Mouse (Mus musculus) cerebellum, postnatal 14 days (tissue): ENCODE measurements at regions not wholly inside any gene's neighbourhood (a gene's known extent, or its start where the extent isn't known, plus 50 kb on each side); places are given as distances from the start of the nearest gene placed in this dataset.

Experiments used
- DNase-seq, 2 experiments: peaks; one replicate each; pipeline ENCODE4 v3.0.0; 2021; ENCODE audit warnings: mixed read lengths in 2 of 2

GRCm38 (mm10) chr19:50087277-50087676 is 591.2 kb downstream of the Sorcs1 start:
- DNase-seq: no peak

- no peak for DNase-seq
These were observed 600.9 kb downstream of the Sorcs1 start for GRCm38 (mm10) chr19:50077427-50078040.

GRCm38 (mm10) chr19:50060448-50060847 is 618.0 kb downstream of the Sorcs1 start:
- DNase-seq: no peak

GRCm38 (mm10) chr19:50052910-50053309 is 625.5 kb downstream of the Sorcs1 start:
- DNase-seq: no peak

- no peak for DNase-seq
These were observed 632.7 kb downstream of the Sorcs1 start for GRCm38 (mm10) chr19:50045761-50046160.

- peak; percentile 64 to 66 for DNase-seq
These were observed 664.8 kb downstream of the Sorcs1 start for GRCm38 (mm10) chr19:50013659-50014058.

GRCm38 (mm10) chr19:50005248-50005647 is 673.2 kb downstream of the Sorcs1 start:
- DNase-seq: no peak

- peak; percentile 24 to 29 for DNase-seq
These were observed 692.6 kb downstream of the Sorcs1 start for GRCm38 (mm10) chr19:49985826-49986225.

- DNase-seq: peak; percentile 40 to 61
These were observed 712.1 kb downstream of the Sorcs1 start for GRCm38 (mm10) chr19:49966284-49966841.

- DNase-seq: no peak
These were observed 713.8 kb downstream of the Sorcs1 start for GRCm38 (mm10) chr19:49964679-49965078.

- no peak for DNase-seq
These were observed 719.9 kb downstream of the Sorcs1 start for GRCm38 (mm10) chr19:49958517-49958916.

- no peak for DNase-seq
These were observed 747.2 kb downstream of the Sorcs1 start for GRCm38 (mm10) chr19:49931202-49931601.

- no peak for DNase-seq
These were observed 766.7 kb downstream of the Sorcs1 start for GRCm38 (mm10) chr19:49911738-49912137.

GRCm38 (mm10) chr19:49880241-49880640 is 798.2 kb downstream of the Sorcs1 start:
- DNase-seq: no peak

- DNase-seq: no peak
These were observed 817.7 kb downstream of the Sorcs1 start for GRCm38 (mm10) chr19:49860761-49861160.

GRCm38 (mm10) chr19:49855481-49856035 is 822.9 kb downstream of the Sorcs1 start:
- DNase-seq: no peak

GRCm38 (mm10) chr19:49841984-49842383 is 836.5 kb downstream of the Sorcs1 start:
- no peak for DNase-seq

GRCm38 (mm10) chr19:49839153-49839911 is 839.1 kb downstream of the Sorcs1 start:
- DNase-seq: no peak

- DNase-seq: no peak
These were observed 847.5 kb downstream of the Sorcs1 start for GRCm38 (mm10) chr19:49830918-49831317.

- DNase-seq: no peak
These were observed 872.6 kb downstream of the Sorcs1 start for GRCm38 (mm10) chr19:49805636-49806397.
